Mouse (Mus musculus): ENCODE results near the gene Ndufv2. TPM values are rescaled to one million over a fixed set of nuclear protein-coding genes. Genes with fewer than 3 reads are reported as not detected.

The Ndufv2 gene
- polyA plus RNA-seq, 1 experiment = 159 TPM

DNA sequence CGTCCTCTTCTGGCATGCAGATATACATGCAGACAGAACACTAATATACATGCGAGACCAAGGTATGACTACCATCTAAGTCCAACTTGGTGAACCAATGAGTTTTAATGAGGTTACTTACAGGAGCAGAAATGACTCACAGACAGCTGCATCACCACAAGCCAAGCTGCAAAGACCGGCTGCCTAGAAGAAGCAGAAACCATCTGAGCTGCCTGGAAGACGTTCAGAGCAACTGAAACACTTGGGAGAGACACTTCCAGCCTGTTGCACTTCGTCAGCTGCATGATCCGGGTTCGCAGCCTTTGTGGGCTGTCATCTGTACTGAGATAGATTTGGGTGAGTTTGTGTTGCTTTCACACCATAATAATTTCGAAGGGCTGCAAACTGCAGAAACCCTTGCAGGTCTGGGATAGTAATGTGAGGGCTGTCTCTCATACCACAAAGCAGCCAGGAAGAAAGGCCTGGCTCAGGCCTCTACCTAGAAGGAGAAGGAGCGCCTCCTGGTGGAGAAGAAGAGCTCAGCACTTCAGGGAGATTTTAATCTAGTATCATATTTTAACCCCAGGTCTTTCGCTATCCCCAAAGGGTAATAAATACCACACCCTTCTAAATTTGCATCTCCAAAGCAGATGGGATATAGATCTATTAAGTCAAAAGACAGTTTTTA is 5.4 kb upstream of the Ndufv2 start:
- TF ChIP-seq POLR2A (IDR thresholded peaks at IDR 0.05; ENCODE audit: low read depth, low read length) = no peak
- TF ChIP-seq CTCF (conservative IDR thresholded peaks at IDR 0.05; ENCODE audit: insufficient read depth, insufficient read length, low read depth, low read length) = peak; percentile 74
- H3K27ac ChIP-seq (ENCODE audit: insufficient read depth, low read depth, low read length) = no peak overlapping the region
- no peaks in the 10 kb centered on the region for H3K36me3 ChIP-seq (ENCODE audit: control insufficient read depth, insufficient read depth, low read length)
- 51% methylated on average over 10 of the region's 10 CpGs for WGBS
- H3K4me1 ChIP-seq (ENCODE audit: control insufficient read depth, insufficient read depth, low read length) = no peaks in the 10 kb centered on the region; the same call in 1 of the 2 replicates
- H3K4me3 ChIP-seq (ENCODE audit: insufficient read depth, low read depth, low read length) = no peak overlapping the region
- peak; percentile 68 for DNase-seq
- H3K27me3 ChIP-seq (replicated peaks; ENCODE audit: control insufficient read depth, insufficient read depth, low read length) = no peaks in the 10 kb centered on the region

DNA sequence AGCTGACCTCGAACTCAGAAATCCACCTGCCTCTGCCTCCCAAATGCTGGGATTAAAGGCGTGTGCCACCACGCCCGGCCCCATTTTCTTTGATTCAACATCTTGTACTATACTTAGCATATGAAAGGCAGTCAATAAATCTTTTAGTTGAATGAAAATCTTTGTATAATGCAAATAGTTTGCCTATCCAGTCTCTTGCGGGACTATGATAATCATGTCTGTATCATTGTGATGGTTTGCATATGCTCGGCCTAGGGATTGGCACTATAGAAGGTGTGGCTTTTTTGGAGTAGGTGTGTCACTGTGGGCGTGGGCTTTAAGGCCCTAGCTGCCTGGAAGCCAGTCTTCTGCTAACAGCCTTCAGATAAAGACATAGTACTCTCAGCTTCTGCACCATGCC is 2.7 kb upstream of the Ndufv2 start:
- 89% methylated on average over 7 of the region's 7 CpGs for WGBS
- no peak overlapping the region for H3K4me3 ChIP-seq (ENCODE audit: insufficient read depth, low read depth, low read length)
- no peaks in the 10 kb centered on the region for H3K27me3 ChIP-seq (replicated peaks; ENCODE audit: control insufficient read depth, insufficient read depth, low read length)
- peaks cover 8% of the 10 kb centered on the region; the same call in 1 of the 2 replicates for H3K4me1 ChIP-seq (ENCODE audit: control insufficient read depth, insufficient read depth, low read length)
- H3K36me3 ChIP-seq (ENCODE audit: control insufficient read depth, insufficient read depth, low read length) = no peaks in the 10 kb centered on the region
- no peak for DNase-seq
- TF ChIP-seq POLR2A (IDR thresholded peaks at IDR 0.05; ENCODE audit: low read depth, low read length) (no peak), CTCF (conservative IDR thresholded peaks at IDR 0.05; ENCODE audit: insufficient read depth, insufficient read length, low read depth, low read length) (no peak)
- H3K27ac ChIP-seq (ENCODE audit: insufficient read depth, low read depth, low read length) = no peak overlapping the region

DNA sequence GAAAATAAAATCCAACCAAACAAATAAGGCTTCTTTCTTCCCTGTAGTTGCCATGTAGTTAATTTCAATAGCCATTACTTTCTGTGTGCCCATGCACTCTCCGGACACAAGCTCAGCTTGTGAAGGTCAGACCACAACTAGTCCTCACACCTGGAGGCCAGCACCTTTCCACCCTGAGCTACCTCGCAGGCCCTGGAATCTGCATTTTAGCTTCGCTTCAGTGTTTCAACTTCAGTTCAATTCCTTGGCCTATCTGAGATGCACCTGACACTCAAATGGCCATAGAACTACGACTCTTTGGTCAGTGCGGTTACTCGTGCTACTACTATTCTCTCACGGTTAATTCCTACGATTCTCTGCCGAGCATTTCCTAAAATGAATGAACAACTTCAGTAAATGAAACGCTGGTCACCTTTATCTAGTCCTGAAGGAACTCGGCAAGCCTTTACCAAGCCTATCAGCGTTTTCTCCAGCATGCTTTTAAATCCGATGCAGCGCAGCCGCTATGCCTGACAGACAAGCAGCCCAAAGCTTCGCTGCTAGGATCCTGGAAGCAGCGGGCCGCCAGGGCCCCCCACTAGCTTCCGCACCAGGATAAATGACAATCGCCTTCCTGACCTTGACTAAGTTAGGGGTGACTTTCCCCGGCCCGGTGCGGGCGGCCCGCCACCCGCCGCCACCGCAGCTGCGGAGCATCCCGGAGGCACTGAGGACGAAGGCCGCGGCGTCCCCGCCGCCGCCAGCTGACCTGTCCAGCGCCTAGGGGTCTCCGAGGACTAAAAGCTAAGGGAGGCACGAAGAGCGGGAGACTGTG is 586 bp downstream of the Ndufv2 start:
- Histone ChIP-seq H3K36me3 (ENCODE audit: control insufficient read depth, insufficient read depth, low read length) (no peaks in the 10 kb centered on the region), H3K4me3 (ENCODE audit: insufficient read depth, low read depth, low read length) (peak overlapping the region; percentile 90), H3K27ac (ENCODE audit: insufficient read depth, low read depth, low read length) (peak overlapping the region; percentile 97), H3K4me1 (ENCODE audit: control insufficient read depth, insufficient read depth, low read length) (peaks cover 8% of the 10 kb centered on the region; the same call in 1 of the 2 replicates), H3K27me3 (replicated peaks; ENCODE audit: control insufficient read depth, insufficient read depth, low read length) (no peaks in the 10 kb centered on the region)
- TF ChIP-seq POLR2A (IDR thresholded peaks at IDR 0.05; ENCODE audit: low read depth, low read length) (no peak), CTCF (conservative IDR thresholded peaks at IDR 0.05; ENCODE audit: insufficient read depth, insufficient read length, low read depth, low read length) (no peak)
- DNase-seq = peak; percentile 40
- under 1% methylated on average over 41 of the region's 41 CpGs for WGBS

DNA sequence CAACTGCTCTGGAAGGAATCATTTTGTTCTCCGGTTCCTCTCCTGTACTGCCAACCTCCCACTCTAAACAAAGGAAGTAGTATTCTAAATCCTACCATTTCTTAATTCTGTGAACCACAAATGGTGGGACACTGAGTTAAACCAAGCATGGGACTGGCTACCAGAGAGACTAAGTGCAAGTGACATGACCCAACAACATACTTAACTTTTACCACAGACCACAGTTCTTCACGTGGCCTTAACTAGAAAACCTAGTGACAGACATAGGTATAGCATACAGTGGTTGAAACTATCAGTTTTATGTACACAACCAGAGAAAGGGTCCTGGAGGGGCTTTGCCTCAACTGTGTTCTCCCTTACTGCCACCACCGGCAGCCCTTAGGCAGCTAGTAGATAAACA is 8.7 kb downstream of the Ndufv2 start:
- no peak for TF ChIP-seq CTCF (conservative IDR thresholded peaks at IDR 0.05; ENCODE audit: insufficient read depth, insufficient read length, low read depth, low read length)
- no peak for TF ChIP-seq POLR2A (IDR thresholded peaks at IDR 0.05; ENCODE audit: low read depth, low read length)
- Histone ChIP-seq H3K27ac (ENCODE audit: insufficient read depth, low read depth, low read length) (no peak overlapping the region), H3K27me3 (replicated peaks; ENCODE audit: control insufficient read depth, insufficient read depth, low read length) (no peaks in the 10 kb centered on the region), H3K4me3 (ENCODE audit: insufficient read depth, low read depth, low read length) (no peak overlapping the region), H3K4me1 (ENCODE audit: control insufficient read depth, insufficient read depth, low read length) (no peaks in the 10 kb centered on the region), H3K36me3 (ENCODE audit: control insufficient read depth, insufficient read depth, low read length) (peaks cover 1% of the 10 kb centered on the region)
- WGBS = 73% methylated on average over 3 of the region's 3 CpGs
- no peak for DNase-seq

DNA sequence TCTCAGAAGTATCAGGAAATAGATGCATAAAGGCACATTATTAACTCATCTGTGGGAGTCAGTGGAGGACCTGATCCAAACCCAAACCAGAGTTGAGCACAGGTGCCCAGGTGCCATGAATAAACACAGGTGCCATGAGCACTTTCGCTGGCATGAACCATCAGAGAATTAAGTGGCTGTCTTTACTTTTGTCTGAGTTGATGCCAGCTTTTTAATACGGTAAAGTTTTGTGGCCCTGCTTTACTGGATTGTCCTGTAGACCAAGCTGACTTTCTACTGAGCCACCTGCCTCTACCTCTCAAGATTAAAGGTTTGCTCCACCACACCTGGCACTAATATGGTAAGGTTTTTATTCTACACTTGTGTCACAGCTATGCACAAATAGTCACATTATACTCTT is 9.3 kb downstream of the Ndufv2 start:
- Histone ChIP-seq H3K27me3 (replicated peaks; ENCODE audit: control insufficient read depth, insufficient read depth, low read length) (no peaks in the 10 kb centered on the region), H3K36me3 (ENCODE audit: control insufficient read depth, insufficient read depth, low read length) (peaks cover 1% of the 10 kb centered on the region), H3K4me1 (ENCODE audit: control insufficient read depth, insufficient read depth, low read length) (no peaks in the 10 kb centered on the region), H3K27ac (ENCODE audit: insufficient read depth, low read depth, low read length) (no peak overlapping the region), H3K4me3 (ENCODE audit: insufficient read depth, low read depth, low read length) (no peak overlapping the region)
- TF ChIP-seq CTCF (conservative IDR thresholded peaks at IDR 0.05; ENCODE audit: insufficient read depth, insufficient read length, low read depth, low read length) (no peak), POLR2A (IDR thresholded peaks at IDR 0.05; ENCODE audit: low read depth, low read length) (no peak)
- 76% methylated on average over 2 of the region's 2 CpGs for WGBS
- no peak for DNase-seq

DNA sequence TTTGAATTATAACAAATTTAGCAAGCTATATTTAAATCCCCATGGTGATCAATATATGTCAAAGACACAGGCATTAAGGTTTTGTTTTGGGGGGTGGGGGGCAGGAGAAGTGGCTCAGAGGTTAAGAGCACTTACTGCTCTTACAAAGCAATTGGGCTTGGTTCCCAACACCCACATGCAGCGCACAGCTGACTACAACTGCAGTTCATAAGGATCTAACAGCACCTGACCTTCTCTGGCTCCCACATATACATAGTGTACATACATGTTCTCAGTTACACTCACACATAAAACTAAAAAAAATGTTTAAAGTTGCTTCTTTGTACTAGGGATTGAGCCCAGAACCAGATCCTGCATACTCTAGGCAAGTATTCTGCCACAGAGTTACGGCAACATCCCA is 10.0 kb downstream of the Ndufv2 start:
- Histone ChIP-seq H3K27ac (ENCODE audit: insufficient read depth, low read depth, low read length) (no peak overlapping the region), H3K4me3 (ENCODE audit: insufficient read depth, low read depth, low read length) (no peak overlapping the region), H3K36me3 (ENCODE audit: control insufficient read depth, insufficient read depth, low read length) (peaks cover 3% of the 10 kb centered on the region), H3K27me3 (replicated peaks; ENCODE audit: control insufficient read depth, insufficient read depth, low read length) (no peaks in the 10 kb centered on the region), H3K4me1 (ENCODE audit: control insufficient read depth, insufficient read depth, low read length) (no peaks in the 10 kb centered on the region)
- no peak for DNase-seq
- 74% methylated on average over 2 of the region's 2 CpGs for WGBS
- no peak for TF ChIP-seq CTCF (conservative IDR thresholded peaks at IDR 0.05; ENCODE audit: insufficient read depth, insufficient read length, low read depth, low read length)
- TF ChIP-seq POLR2A (IDR thresholded peaks at IDR 0.05; ENCODE audit: low read depth, low read length) = no peak

DNA sequence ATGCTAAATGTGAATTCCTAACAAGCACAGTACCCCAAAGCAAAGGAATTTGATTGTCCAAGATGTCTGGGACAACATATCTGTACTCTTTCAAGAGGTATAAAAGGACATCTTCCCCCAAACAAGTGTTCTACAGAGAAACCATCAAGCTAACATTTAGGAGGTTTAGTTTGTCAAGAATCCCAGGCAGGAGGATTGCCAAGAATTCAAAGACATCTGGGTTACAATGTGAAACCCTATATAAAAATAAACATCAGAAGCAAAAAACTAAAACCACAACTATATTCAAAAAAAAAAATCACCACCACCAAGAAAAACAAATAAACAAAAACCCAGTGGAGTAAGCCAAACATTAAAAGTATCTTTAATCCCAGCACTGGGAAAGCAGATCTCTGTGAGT is 11.1 kb downstream of the Ndufv2 start:
- Histone ChIP-seq H3K4me3 (ENCODE audit: insufficient read depth, low read depth, low read length) (no peak overlapping the region), H3K27ac (ENCODE audit: insufficient read depth, low read depth, low read length) (no peak overlapping the region), H3K27me3 (replicated peaks; ENCODE audit: control insufficient read depth, insufficient read depth, low read length) (no peaks in the 10 kb centered on the region), H3K4me1 (ENCODE audit: control insufficient read depth, insufficient read depth, low read length) (no peaks in the 10 kb centered on the region), H3K36me3 (ENCODE audit: control insufficient read depth, insufficient read depth, low read length) (peaks cover 3% of the 10 kb centered on the region)
- TF ChIP-seq CTCF (conservative IDR thresholded peaks at IDR 0.05; ENCODE audit: insufficient read depth, insufficient read length, low read depth, low read length) (no peak), POLR2A (IDR thresholded peaks at IDR 0.05; ENCODE audit: low read depth, low read length) (no peak)
- no peak for DNase-seq

Data from kidney, adult 2 months (tissue).